In the genomic region with DNA sequence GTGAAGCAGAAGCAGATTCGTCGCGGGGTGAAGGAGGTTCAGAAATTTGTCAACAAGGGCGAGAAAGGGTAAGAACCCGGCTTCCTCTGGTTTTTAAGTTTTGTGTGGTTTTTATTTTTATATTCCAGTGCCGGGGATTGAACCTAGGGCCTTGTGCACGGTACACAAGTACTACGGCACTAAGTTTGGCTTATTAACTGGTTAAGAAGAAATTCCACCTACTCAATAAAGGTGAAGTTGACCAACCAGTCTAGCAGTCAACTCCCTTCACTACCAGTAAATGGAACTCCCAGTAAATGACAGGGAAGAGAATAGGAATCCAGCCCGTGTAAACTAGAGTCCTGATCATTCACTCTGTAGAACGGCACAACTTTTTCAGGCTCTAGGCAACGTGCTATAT, we compare ENCODE assay signal across 8 mouse cellular contexts. TPM values are rescaled to one million over a fixed set of nuclear protein-coding genes. Genes with fewer than 3 reads are reported as not detected.
DNase-seq lines count a peak whose midpoint lies in the region; ATAC-seq and TF ChIP-seq lines count a peak whose summit lies in the region.

No protein-coding gene starts in this region.

- peak overlapping the region; percentile 73 for H3K4me2 ChIP-seq in forebrain, embryonic 12.5 days
- peak overlapping the region; percentile 91 for H3K4me2 ChIP-seq in liver, embryonic 13.5 days

- peaks cover 39% of the 10 kb centered on the region for H3K36me3 ChIP-seq in heart, embryonic 10.5 days
- peaks cover 38% of the 10 kb centered on the region for H3K36me3 ChIP-seq in C2C12 (ENCODE audit: control insufficient read depth, insufficient read depth)
- H3K36me3 ChIP-seq in forebrain, embryonic 12.5 days (replicated peaks): peaks cover 38% of the 10 kb centered on the region
- H3K36me3 ChIP-seq in liver, embryonic 13.5 days: peaks cover 37% of the 10 kb centered on the region

- H3K79me2 ChIP-seq in C2C12 (ENCODE audit: control insufficient read depth, insufficient read depth): peaks cover 50% of the 10 kb centered on the region

- peaks cover 31% of the 10 kb centered on the region for H3K79me3 ChIP-seq in C2C12 (ENCODE audit: low read depth)

- ATAC-seq in forebrain, embryonic 12.5 days (ENCODE audit: low FRiP score): no peak
- ATAC-seq in liver, embryonic 13.5 days (ENCODE audit: low read depth): no peak

- H3K27me3 ChIP-seq in heart, embryonic 10.5 days (ENCODE audit: insufficient read depth, poor library complexity, severe bottlenecking): no peaks in the 10 kb centered on the region
- H3K27me3 ChIP-seq in C2C12 (ENCODE audit: control insufficient read depth, insufficient read depth, insufficient read length): no peaks in the 10 kb centered on the region
- H3K27me3 ChIP-seq in forebrain, embryonic 12.5 days: no peaks in the 10 kb centered on the region
- no peaks in the 10 kb centered on the region for H3K27me3 ChIP-seq in liver, embryonic 13.5 days

- DNase-seq in heart, embryonic 10.5 days (ENCODE audit: low spot score): no peak
- no peak for DNase-seq in heart, adult 9 months (ENCODE audit: low spot score in 2 of 2)
- no peak for DNase-seq in liver, embryonic 13.5 days
- DNase-seq in right cerebral cortex, postnatal 10 days (ENCODE audit: low spot score in 2 of 2): no peak
- DNase-seq in adrenal gland, adult 18-20 months (ENCODE audit: low spot score in 2 of 2): no peak
- no peak for DNase-seq in kidney, postnatal 4 days

- peak overlapping the region; percentile 91 for H3K4me3 ChIP-seq in heart, embryonic 10.5 days
- H3K4me3 ChIP-seq in C2C12 (ENCODE audit: insufficient read depth, poor library complexity, severe bottlenecking): peak overlapping the region; percentile 94
- H3K4me3 ChIP-seq in forebrain, embryonic 12.5 days (replicated peaks): peak overlapping the region; percentile 85
- peak overlapping the region; percentile 86 for H3K4me3 ChIP-seq in liver, embryonic 13.5 days (replicated peaks)

- H3K4me1 ChIP-seq in heart, embryonic 10.5 days: peaks cover 29% of the 10 kb centered on the region
- peaks cover 26% of the 10 kb centered on the region for H3K4me1 ChIP-seq in forebrain, embryonic 12.5 days
- peaks cover 75% of the 10 kb centered on the region for H3K4me1 ChIP-seq in liver, embryonic 13.5 days (replicated peaks)

- H3ac ChIP-seq in C2C12 (ENCODE audit: control insufficient read depth, insufficient read length, low read depth): peak overlapping the region; percentile 100

- peak overlapping the region; percentile 89 for H3K27ac ChIP-seq in heart, embryonic 10.5 days
- no peak overlapping the region for H3K27ac ChIP-seq in forebrain, embryonic 12.5 days
- peak overlapping the region; percentile 64 for H3K27ac ChIP-seq in liver, embryonic 13.5 days

- TF ChIP-seq CTCF in C2C12 (IDR thresholded peaks at IDR 0.05; ENCODE audit: control insufficient read depth, insufficient read depth, insufficient read length): no peak

- 1% methylated on average over 11 of the region's 11 CpGs for WGBS in heart, embryonic 10.5 days
- 3% methylated on average over 11 of the region's 11 CpGs for WGBS in forebrain, embryonic 12.5 days
- WGBS in liver, embryonic 13.5 days (ENCODE audit: insufficient replicate concordance): under 1% methylated on average over 11 of the region's 11 CpGs

- H3K9me3 ChIP-seq in heart, embryonic 10.5 days: no peaks in the 10 kb centered on the region
- no peaks in the 10 kb centered on the region for H3K9me3 ChIP-seq in forebrain, embryonic 12.5 days
- no peaks in the 10 kb centered on the region for H3K9me3 ChIP-seq in liver, embryonic 13.5 days (replicated peaks)

- H3K9ac ChIP-seq in forebrain, embryonic 12.5 days: peak overlapping the region; percentile 72
- H3K9ac ChIP-seq in liver, embryonic 13.5 days: peak overlapping the region; percentile 85

TF ChIP-seq in C2C12, 6 proteins besides CTCF, POLR2A, EP300 and RAD21:
- TF ChIP-seq CEBPB (IDR thresholded peaks at IDR 0.05; ENCODE audit: low read depth): no peak
- no peak for TF ChIP-seq MYOD1 (IDR thresholded peaks at IDR 0.05; ENCODE audit: control insufficient read depth, insufficient read length, low read depth)
- no peak for TF ChIP-seq MAX (IDR thresholded peaks at IDR 0.05)
- TF ChIP-seq MYOG (IDR thresholded peaks at IDR 0.05; ENCODE audit: control insufficient read depth, extremely low read depth, insufficient read length): no peak
- TF ChIP-seq USF1 (IDR thresholded peaks at IDR 0.05; ENCODE audit: low read depth): no peak
- no peak for TF ChIP-seq FOSL1 (IDR thresholded peaks at IDR 0.05; ENCODE audit: insufficient read depth, low read length, poor library complexity, severe bottlenecking)

RNA-seq across cellular contexts. Expression of a gene that starts 0.5 kb away (rescaled TPM):
- polyA plus RNA-seq in heart, embryonic 10.5 days (2016; fragmentation: Nextera tagmentation; extraction: Ambion mirVana): 154 and 210 TPM in 2 replicates
- 378 TPM for polyA plus RNA-seq in C2C12 (2012; fragmentation: generic; extraction: Trizol)
- 126 and 131 TPM in 2 replicates for polyA plus RNA-seq in forebrain, embryonic 12.5 days (2016; fragmentation: Nextera tagmentation; extraction: Ambion mirVana)
- polyA plus RNA-seq in liver, embryonic 13.5 days (2015; fragmentation: Nextera tagmentation; extraction: Ambion mirVana): 186 and 203 TPM in 2 replicates
- 10 to 100 TPM; 53.3 to 68.6 TPM for total RNA-seq in adrenal gland, adult 18-20 months (2021)

RNA-seq across cellular contexts. Expression of a gene that starts 13.4 kb away (rescaled TPM):
- polyA plus RNA-seq in heart, embryonic 10.5 days (2016; fragmentation: Nextera tagmentation; extraction: Ambion mirVana): 341 and 617 TPM in 2 replicates
- polyA plus RNA-seq in C2C12 (2012; fragmentation: generic; extraction: Trizol): 749 TPM
- 853 and 874 TPM in 2 replicates for polyA plus RNA-seq in forebrain, embryonic 12.5 days (2016; fragmentation: Nextera tagmentation; extraction: Ambion mirVana)
- polyA plus RNA-seq in liver, embryonic 13.5 days (2015; fragmentation: Nextera tagmentation; extraction: Ambion mirVana): 250 and 275 TPM in 2 replicates
- 100 to 1,000 TPM; 254 to 336 TPM for total RNA-seq in adrenal gland, adult 18-20 months (2021)

RNA-seq across cellular contexts. Expression of a gene that starts 15.6 kb away (rescaled TPM):
- polyA plus RNA-seq in heart, embryonic 10.5 days (2016; fragmentation: Nextera tagmentation; extraction: Ambion mirVana): 34.3 and 37.9 TPM in 2 replicates
- 27.4 TPM for polyA plus RNA-seq in C2C12 (2012; fragmentation: generic; extraction: Trizol)
- 43.4 and 44.7 TPM in 2 replicates for polyA plus RNA-seq in forebrain, embryonic 12.5 days (2016; fragmentation: Nextera tagmentation; extraction: Ambion mirVana)
- polyA plus RNA-seq in liver, embryonic 13.5 days (2015; fragmentation: Nextera tagmentation; extraction: Ambion mirVana): 24.9 and 25.1 TPM in 2 replicates
- 10 to 100 TPM; 30.0 to 47.2 TPM for total RNA-seq in adrenal gland, adult 18-20 months (2021)

RNA-seq across cellular contexts. Expression of a gene that starts 30.6 kb away (rescaled TPM):
- 6.9 and 12.0 TPM in 2 replicates for polyA plus RNA-seq in heart, embryonic 10.5 days (2016; fragmentation: Nextera tagmentation; extraction: Ambion mirVana)
- 5.3 TPM for polyA plus RNA-seq in C2C12 (2012; fragmentation: generic; extraction: Trizol)
- polyA plus RNA-seq in forebrain, embryonic 12.5 days (2016; fragmentation: Nextera tagmentation; extraction: Ambion mirVana): 9.5 and 10.5 TPM in 2 replicates
- polyA plus RNA-seq in liver, embryonic 13.5 days (2015; fragmentation: Nextera tagmentation; extraction: Ambion mirVana): 3.1 and 3.2 TPM in 2 replicates
- 1 to 10 TPM; 6.3 to 7.7 TPM for total RNA-seq in adrenal gland, adult 18-20 months (2021)

RNA-seq across cellular contexts. Expression of a gene that starts 30.7 kb away (rescaled TPM):
- 0.78 and 1.6 TPM in 2 replicates for polyA plus RNA-seq in heart, embryonic 10.5 days (2016; fragmentation: Nextera tagmentation; extraction: Ambion mirVana)
- 0.22 TPM for polyA plus RNA-seq in C2C12 (2012; fragmentation: generic; extraction: Trizol)
- 0.66 and 0.91 TPM in 2 replicates for polyA plus RNA-seq in forebrain, embryonic 12.5 days (2016; fragmentation: Nextera tagmentation; extraction: Ambion mirVana)
- polyA plus RNA-seq in liver, embryonic 13.5 days (2015; fragmentation: Nextera tagmentation; extraction: Ambion mirVana): 0.29 and 0.49 TPM in 2 replicates
- 1 to 10 TPM; 1.3 TPM for total RNA-seq in adrenal gland, adult 18-20 months (2021)
